Mouse (Mus musculus) erythroblast, embryonic 14.5 days (primary cell): ENCODE results near the gene Chrm3.

Source experiments
- GATA1 ChIP-seq: IDR thresholded peaks from 2 replicates; pipeline ENCODE4 v1.6.1; 2012; ENCODE audit warnings: low read length, inconsistent platforms, mixed read lengths
- TAL1 ChIP-seq: IDR thresholded peaks from 3 replicates; pipeline ENCODE4 v1.6.1; 2012; ENCODE audit warnings: low read length, inconsistent platforms, mixed read lengths

GRCm38 (mm10) chr13:9930606-9931005, 430.0 kb downstream of the Chrm3 start:
- no peak for TF ChIP-seq GATA1
- no peak for TF ChIP-seq TAL1
